Mouse (Mus musculus) small intestine, adult 2 months (tissue): ENCODE data around the gene Pdss2.

Source experiments
- CTCF ChIP-seq: fragments of 200-500 bp; IDR thresholded peaks from 2 replicates; pipeline ENCODE4 v1.5.1; 2012; ENCODE audit warnings: low read depth, mild to moderate bottlenecking, control low read depth, inconsistent platforms, low read length, moderate library complexity, mixed read lengths; ENCODE audit not compliant: insufficient replicate concordance, insufficient read length; ENCODE audit errors: extremely low read depth
- POLR2A ChIP-seq: fragments of 200-500 bp; IDR thresholded peaks from 2 replicates; pipeline ENCODE4 v1.6.1; 2012; ENCODE audit warnings: low read depth, mild to moderate bottlenecking, control low read depth, inconsistent platforms, low read length, moderate library complexity

- no peak for TF ChIP-seq CTCF
- no peak for TF ChIP-seq POLR2A
Observed at GRCm38 (mm10) chr10:43490846-43491245, 269.6 kb downstream of the Pdss2 start.
